Mouse (Mus musculus) adrenal gland, postnatal 25 days (tissue): ENCODE measurements at regions not wholly inside any gene's neighbourhood (a gene's known extent, or its start where the extent isn't known, plus 50 kb on each side); places are given as distances from the start of the nearest gene placed in this dataset.

Experiments
- DNase-seq: peaks from one replicate; pipeline ENCODE4 v3.0.0; 2021; ENCODE audit warnings: mixed read lengths

DNA sequence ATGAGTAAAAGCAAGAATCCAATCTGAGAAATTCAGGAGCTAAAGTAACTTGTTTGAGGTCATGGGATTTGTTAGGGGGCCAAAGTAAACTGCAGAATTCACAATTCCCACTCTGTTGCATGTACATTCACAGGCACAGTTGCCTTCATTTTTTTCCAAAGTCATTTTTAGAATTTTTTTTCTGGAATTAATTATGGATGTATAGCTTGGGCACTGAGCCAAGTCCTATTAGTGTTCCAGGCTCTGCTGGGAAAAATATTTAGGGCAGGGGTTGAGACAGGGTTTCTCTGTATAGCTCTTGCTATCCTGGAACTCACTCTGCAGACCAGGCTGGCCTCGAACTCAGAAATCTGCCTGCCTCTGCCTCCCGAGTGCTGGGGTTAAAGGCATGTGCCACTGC is 188.3 kb downstream of the Cd83 start:
- no peak for DNase-seq

GRCm38 (mm10) chr13:43975281-43975680 is 190.7 kb downstream of the Cd83 start:
- no peak for DNase-seq

- DNase-seq: no peak
Measured at GRCm38 (mm10) chr13:43975801-43976200, 191.2 kb downstream of the Cd83 start.

- DNase-seq: no peak
Measured at GRCm38 (mm10) chr13:43976676-43977075, 192.1 kb downstream of the Cd83 start.

GRCm38 (mm10) chr13:43987338-43987737 is 202.8 kb downstream of the Cd83 start:
- DNase-seq: no peak

GRCm38 (mm10) chr13:43988421-43988820 is 203.8 kb downstream of the Cd83 start:
- DNase-seq: no peak

DNA sequence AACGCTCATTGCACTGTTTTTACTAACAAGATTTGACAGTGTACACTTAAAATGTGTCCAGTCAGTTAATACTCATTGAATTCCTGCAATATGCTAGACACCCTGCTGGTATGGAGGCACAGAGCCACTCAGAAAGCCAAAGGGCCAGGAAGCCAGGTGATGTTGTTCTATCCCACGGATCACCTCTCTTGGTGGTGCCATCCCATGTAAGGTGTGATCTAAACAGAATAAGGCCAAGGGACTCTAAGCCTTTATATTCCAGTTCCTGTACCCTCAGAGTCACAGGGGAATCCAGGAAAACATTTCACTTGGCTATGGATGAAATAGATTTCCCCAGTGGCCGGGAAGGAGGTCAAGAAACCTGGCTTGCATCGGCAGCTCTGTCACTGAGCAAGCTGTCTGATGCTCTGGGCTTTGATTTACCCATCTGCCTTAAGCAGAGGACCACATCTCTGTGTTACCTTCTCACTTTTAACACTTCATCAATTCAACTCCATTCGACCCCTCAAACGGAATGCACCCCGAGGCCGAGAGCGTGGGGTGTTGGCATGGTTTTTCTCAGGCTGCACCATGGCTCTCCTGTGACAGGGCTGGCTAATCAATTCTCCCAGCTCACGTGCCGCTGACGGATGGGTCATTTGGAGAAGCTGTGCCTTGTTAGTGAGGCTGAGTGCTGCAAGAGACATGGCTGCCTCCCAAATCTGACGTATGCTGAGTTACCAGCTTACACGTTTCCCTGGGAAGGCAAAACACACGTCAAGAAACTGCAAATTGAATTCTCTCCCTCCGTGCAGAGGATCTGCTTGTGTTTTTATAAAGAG is 205.9 kb downstream of the Cd83 start:
- DNase-seq: peak; percentile 25

GRCm38 (mm10) chr13:43991774-43992173 is 207.2 kb downstream of the Cd83 start:
- DNase-seq: peak; percentile 76

GRCm38 (mm10) chr13:43992968-43993367 is 208.4 kb downstream of the Cd83 start:
- no peak for DNase-seq

DNA sequence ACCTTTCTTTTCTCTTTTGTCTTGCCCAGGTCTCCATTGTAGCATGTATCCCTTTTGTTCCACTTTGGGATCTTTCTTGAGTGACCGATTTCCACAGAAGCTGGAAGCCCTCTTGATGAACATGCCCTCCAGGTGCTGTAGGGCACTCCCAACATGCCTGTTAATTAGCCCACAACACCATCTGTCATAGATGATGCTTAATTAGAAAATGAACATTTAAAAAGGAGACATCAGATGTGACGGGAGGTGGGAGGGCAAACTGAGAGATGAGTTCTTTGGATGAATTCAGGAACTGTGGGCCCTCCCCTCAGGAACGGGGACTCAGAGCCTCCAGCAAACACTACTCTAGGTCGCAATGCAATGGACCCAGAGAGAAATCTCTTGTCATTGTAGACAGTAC is 209.8 kb downstream of the Cd83 start:
- DNase-seq: no peak

GRCm38 (mm10) chr13:43995623-43996022 is 211.0 kb downstream of the Cd83 start:
- DNase-seq: peak; percentile 27

DNA sequence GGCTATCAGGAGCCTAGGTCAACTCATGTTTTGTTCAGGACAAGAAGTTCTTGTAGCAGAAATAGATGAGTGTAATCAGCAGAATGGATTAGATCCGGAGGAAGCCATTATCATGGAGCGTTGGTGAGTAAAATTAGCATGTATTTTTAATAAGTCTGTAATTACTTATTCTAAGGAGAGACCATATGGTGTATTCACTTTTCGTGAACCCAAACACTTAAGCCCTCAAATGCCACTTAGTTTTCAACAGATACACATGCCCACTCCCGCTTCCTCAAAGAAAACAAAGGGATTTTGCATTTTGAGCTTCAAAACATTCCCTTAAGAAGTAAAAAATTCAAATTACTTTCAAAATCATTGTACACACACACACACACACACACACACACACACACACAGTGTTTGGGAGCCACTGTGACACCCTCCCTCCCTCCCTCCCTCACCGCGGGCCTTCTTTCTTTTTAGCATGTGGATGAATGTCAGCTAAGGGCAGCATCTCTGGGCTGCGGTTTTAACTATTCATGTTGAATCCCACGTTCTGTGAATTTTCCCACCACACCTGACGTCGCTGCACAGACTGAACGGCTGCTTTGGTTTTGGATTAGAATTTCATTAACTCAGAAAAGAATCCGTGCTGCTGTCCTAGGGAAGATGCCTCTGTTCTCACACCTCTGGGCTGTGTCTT is 217.4 kb downstream of the Cd83 start:
- no peak for DNase-seq

GRCm38 (mm10) chr13:44012868-44013267 is 228.3 kb downstream of the Cd83 start:
- DNase-seq: no peak

DNA sequence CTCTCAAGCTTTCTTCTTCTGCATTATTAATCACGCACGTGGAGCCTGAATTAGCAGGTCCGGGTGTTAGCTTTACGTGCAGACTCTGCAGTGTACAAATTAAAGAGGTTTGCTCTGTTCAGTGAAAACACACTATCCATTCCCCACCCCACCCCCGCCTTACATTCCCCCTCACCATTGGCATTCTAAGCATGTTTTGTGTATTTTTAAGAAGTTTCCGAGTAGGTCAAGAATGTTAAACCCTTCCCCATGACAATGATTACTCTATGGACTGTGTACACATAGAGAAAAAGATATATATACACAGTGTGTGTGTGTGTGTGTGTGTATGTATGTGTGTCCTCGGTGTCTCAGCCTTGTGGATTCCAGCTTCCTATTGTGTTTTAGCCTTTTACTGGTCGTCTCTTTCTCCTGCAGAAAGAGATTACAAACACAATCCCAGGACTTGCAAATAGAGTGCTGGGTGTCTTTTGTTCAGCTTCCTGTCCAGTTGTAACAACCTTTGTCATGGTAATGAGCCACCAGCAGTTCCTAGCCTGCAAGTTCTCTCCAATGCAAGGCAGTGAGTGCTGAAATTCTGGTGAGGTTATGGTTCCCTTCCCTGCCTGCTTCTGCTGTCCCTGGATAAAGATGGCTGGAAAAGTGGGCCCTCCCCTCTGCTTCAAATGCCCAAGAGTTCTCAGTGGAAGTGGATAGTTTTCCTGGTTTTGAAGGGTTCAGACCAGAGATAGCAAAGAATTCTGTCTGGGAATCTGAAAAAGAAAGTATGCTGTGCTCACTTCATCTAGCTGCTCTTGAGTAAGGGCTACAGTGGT is 234.1 kb downstream of the Cd83 start:
- no peak for DNase-seq

- DNase-seq: no peak
Measured at GRCm38 (mm10) chr13:44019304-44019583, 234.7 kb downstream of the Cd83 start.

GRCm38 (mm10) chr13:44020851-44021250 is 236.3 kb downstream of the Cd83 start:
- no peak for DNase-seq

GRCm38 (mm10) chr13:44022106-44022505 is 237.5 kb downstream of the Cd83 start:
- DNase-seq: no peak

DNA sequence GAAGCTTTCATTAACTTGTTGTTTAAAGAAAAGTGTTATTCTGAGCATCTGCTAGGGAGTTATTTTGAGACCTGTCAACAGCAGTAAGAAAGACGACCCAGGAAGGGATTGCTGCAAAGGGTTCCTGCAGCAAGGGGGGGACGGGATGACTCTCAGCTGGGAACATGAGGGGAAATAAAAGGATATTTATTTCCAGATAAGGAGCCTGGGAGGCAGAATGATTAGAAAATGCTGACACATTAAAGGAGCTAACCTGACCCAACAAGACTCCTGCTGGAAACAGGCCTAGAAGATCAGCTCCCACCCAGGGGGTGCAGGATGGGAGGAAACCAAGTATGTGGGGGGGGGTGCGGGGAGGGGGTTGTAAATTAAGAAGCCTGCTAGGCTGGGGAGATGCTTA is 240.0 kb downstream of the Cd83 start:
- DNase-seq: no peak

- no peak for DNase-seq
Measured at GRCm38 (mm10) chr13:44026321-44027255, 242.0 kb downstream of the Cd83 start.

- no peak for DNase-seq
Measured at GRCm38 (mm10) chr13:44028081-44028480, 243.5 kb downstream of the Cd83 start.

DNA sequence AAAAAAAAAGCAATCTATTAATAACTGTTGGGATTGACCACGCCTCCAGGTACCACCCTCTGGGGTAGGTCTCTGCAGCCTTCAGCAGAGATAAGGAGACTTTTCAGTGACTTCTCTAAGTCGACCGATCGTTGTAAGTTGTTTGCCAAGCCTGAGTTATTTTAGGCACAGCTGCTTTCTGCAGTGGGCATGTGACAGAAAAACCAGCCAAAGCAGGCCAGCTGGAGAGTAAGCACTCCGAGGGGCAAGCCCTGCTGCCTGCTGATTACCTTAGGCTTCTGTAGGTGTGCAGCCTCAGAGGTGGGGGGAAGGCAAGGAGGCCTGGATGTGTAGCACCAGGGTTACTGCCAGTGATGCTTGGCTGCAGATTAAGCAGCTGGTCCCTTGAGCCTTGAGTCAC is 246.0 kb downstream of the Cd83 start:
- DNase-seq: no peak

DNA sequence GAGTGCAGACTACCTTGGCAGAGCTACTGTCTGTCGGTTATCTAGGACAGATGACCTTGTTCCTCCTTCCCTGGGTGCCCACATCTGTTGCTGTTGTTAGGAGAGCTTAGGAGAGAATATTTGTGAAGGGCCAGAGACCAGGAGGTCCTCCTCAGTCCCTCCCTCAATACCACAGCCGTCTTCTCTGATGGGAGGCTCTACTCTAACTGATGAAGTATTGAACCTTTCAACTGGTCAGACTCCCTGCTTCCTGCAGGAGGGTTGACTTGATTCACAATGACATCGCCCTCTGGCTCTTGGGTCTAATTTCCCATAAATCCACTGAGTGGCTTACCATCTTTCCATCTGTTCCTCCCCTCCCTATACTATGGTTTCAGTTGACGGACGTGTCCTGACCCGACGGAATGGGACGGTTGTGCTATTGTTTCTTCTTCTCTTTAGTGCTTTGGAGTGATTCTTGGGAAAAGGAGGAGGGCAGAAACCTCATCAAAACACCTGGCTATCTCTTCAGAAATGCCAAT is 253.3 kb downstream of the Cd83 start:
- DNase-seq: no peak
